Mouse (Mus musculus) ES-E14 (cell line): ENCODE results near the gene Sdccag8.

Experiments
- CHD2 ChIP-seq: IDR thresholded peaks from 2 replicates; pipeline ENCODE4 v1.6.1; 2014; ENCODE audit warnings: mild to moderate bottlenecking, low read depth, low read length, inconsistent platforms
- HCFC1 ChIP-seq: IDR thresholded peaks from 2 replicates; pipeline ENCODE4 v1.6.1; 2012; ENCODE audit warnings: low read length, inconsistent platforms, borderline replicate concordance; ENCODE audit not compliant: insufficient read depth
- MAFK ChIP-seq: IDR thresholded peaks from 2 replicates; pipeline ENCODE4 v1.6.1; 2014; ENCODE audit warnings: mild to moderate bottlenecking, low read depth, low read length, inconsistent platforms; ENCODE audit not compliant: insufficient read depth
- ZC3H11A ChIP-seq: IDR thresholded peaks from 2 replicates; pipeline ENCODE4 v1.6.1; 2012; ENCODE audit warnings: low read depth, mild to moderate bottlenecking, inconsistent platforms, low read length, borderline replicate concordance
- ZNF384 ChIP-seq: IDR thresholded peaks from 2 replicates; pipeline ENCODE4 v1.6.1; 2012; ENCODE audit warnings: low read depth, low read length, inconsistent platforms

- TF ChIP-seq ZNF384 (no peak), MAFK (no peak), HCFC1 (no peak), ZC3H11A (no peak), CHD2 (no peak)
Observed at GRCm38 (mm10) chr1:176958311-176958710, 143.9 kb downstream of the Sdccag8 start.
